ENCODE assay signal across 1 mouse cellular context in genomic region chr9:110635225-110635624, GRCm38 (mm10).
TF ChIP-seq lines count a peak whose summit lies in the region.

No protein-coding gene starts in this region.

TF ChIP-seq in CH12.LX, 34 proteins besides CTCF, POLR2A, EP300 and RAD21 (continued from another document):
- TF ChIP-seq USF2 (conservative IDR thresholded peaks at IDR 0.05; ENCODE audit: low read depth, low read length) = no peak
